Mouse (Mus musculus) E14TG2a.4 (cell line): Measurements from ENCODE around the gene Gm3625.

Experiments
- CTCF ChIP-seq: conservative IDR thresholded peaks from 2 replicates; pipeline ENCODE4 v1.5.1; 2014; ENCODE audit warnings: low read length
- NANOG ChIP-seq: IDR thresholded peaks from 2 replicates; pipeline ENCODE4 v1.6.1; 2014; ENCODE audit warnings: borderline replicate concordance, low read length, mixed read lengths
- POU5F1 ChIP-seq: IDR thresholded peaks from 2 replicates; pipeline ENCODE4 v1.6.1; 2014; ENCODE audit warnings: low read length, borderline replicate concordance

GRCm38 (mm10) chr12:4632957-4633356 lies 40.2 kb upstream of the Gm3625 start:
- TF ChIP-seq CTCF (no peak), POU5F1 (no peak), NANOG (no peak)
